Mouse (Mus musculus) E14TG2a.4 (cell line): ENCODE results near the gene Phactr2.

Experiments used
- CTCF ChIP-seq: conservative IDR thresholded peaks from 2 replicates; pipeline ENCODE4 v1.5.1; 2014; ENCODE audit warnings: low read length
- NANOG ChIP-seq: IDR thresholded peaks from 2 replicates; pipeline ENCODE4 v1.6.1; 2014; ENCODE audit warnings: borderline replicate concordance, low read length, mixed read lengths
- POU5F1 ChIP-seq: IDR thresholded peaks from 2 replicates; pipeline ENCODE4 v1.6.1; 2014; ENCODE audit warnings: low read length, borderline replicate concordance

GRCm38 (mm10) chr10:13489671-13490070, 15.5 kb upstream of the Phactr2 start:
- TF ChIP-seq CTCF (no peak), NANOG (no peak), POU5F1 (no peak)
